Mouse (Mus musculus): ENCODE results near the gene Vmn1r20. TPM values are rescaled to one million over a fixed set of nuclear protein-coding genes. Genes with fewer than 3 reads are reported as not detected.
"Not testable (repeated sequence)": the region's sequence is repeated elsewhere in the genome, so short reads cannot be mapped to it uniquely, and the experiment has no call there.

The Vmn1r20 gene
- polyA plus RNA-seq (2017; shearing (Covaris generic)), result not detected

DNA sequence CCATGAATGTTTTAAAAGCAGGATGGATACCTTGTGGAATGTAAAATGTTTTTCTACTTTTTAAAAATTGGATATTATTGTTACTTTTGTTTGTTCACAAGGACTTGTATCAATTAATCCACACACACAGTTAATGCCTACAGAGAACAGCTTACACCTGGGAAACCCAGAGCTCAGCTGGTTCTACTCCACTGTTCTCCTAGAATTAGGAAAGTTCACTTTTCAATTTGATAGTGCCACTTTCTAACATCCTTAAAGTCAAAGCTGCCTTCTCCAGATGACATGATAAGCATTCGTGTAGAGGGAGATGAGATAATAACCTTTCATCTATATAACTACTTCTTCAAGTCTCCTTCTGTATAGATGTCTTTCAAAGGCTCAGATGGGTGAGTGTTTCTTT is at the start of gene Vmn1r20:
Gene Vmn1r20 (plus strand): TSS at position 301 of the 400 bp plus-strand sequence.
- ATAC-seq, result no peak

GRCm38 (mm10) chr6:57395683-57396082 is 33.0 kb upstream of the Vmn1r20 start, which contains the start of gene Vmn1r18:
TSS of gene Vmn1r18 (minus strand) at chr6:57395783.
- no peak for ATAC-seq

GRCm38 (mm10) chr6:57403480-57403879 is 25.2 kb upstream of the Vmn1r20 start, which contains the start of gene Vmn1r19:
TSS of gene Vmn1r19 (plus strand) at chr6:57403780.
- not testable (repeated sequence) for ATAC-seq

GRCm38 (mm10) chr6:57431196-57431595 is 2.5 kb downstream of the Vmn1r20 start:
- peak; percentile 46 for ATAC-seq

DNA sequence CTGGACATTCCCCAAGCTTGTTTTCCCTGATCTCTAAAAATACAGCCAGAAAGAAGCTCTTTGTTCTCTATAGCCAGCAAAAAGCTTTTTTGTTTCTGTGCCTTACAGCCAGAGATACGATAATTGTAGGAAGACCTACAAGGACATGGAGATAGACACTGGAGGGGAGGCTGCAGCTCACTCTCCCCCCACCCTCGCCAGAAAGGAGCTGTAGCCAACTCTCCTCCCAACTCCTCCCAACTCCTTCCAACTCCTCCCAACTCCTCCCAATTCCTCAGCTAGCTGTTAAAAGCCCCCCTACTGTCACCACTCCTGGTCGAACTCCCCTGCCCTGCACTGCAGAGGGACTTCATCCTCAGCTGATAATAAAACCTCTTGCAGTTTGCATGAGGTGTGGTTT is 39.4 kb downstream of the Vmn1r20 start:
- ATAC-seq, result not testable (repeated sequence)

Other genes starting within 250 kb of the Vmn1r20 start
- gene Vmn1r13, start 225.6 kb upstream of the Vmn1r20 start, polyA plus RNA-seq (2017; shearing (Covaris generic)), result 1 to 10 TPM in 1 of 3 experiments, under 1 TPM in 1, not detected in 1; 0.55 to 1.5 TPM
- under 1 TPM in 1 of 3 experiments, not detected in 2; 0.08 TPM for gene Vmn1r14, start 197.2 kb upstream of the Vmn1r20 start, polyA plus RNA-seq (2017; shearing (Covaris generic))
- under 1 TPM in 1 of 3 experiments, not detected in 2; 0.21 TPM for gene Vmn1r15, start 171.0 kb upstream of the Vmn1r20 start, polyA plus RNA-seq (2017; shearing (Covaris generic))
- not detected for gene Vmn1r16, start 99.4 kb upstream of the Vmn1r20 start, polyA plus RNA-seq (2017; shearing (Covaris generic))
- not detected for gene Vmn1r17, start 65.2 kb upstream of the Vmn1r20 start, polyA plus RNA-seq (2017; shearing (Covaris generic))
- not detected for gene Vmn1r18, start 33.1 kb upstream of the Vmn1r20 start, polyA plus RNA-seq (2017; shearing (Covaris generic))
- gene Vmn1r19, start 25.1 kb upstream of the Vmn1r20 start, polyA plus RNA-seq (2017; shearing (Covaris generic)), result not detected
- 10 to 100 TPM; 12.9 to 22.8 (median 20.5) TPM for gene Ppm1k, start 106.5 kb downstream of the Vmn1r20 start, polyA plus RNA-seq (2017; shearing (Covaris generic))
- 10 to 100 TPM; 18.3 to 35.1 (median 24.0) TPM for gene Herc6, start 152.1 kb downstream of the Vmn1r20 start, polyA plus RNA-seq (2017; shearing (Covaris generic))

All from inflammation-experienced regulatory T-cells, adult 6 months (primary cell).